Mouse (Mus musculus) heart, embryonic 10.5 days (tissue): ENCODE results near the gene Vamp1. TPM values are rescaled to one million over a fixed set of nuclear protein-coding genes. Genes with fewer than 3 reads are reported as not detected.

Experiments
- DNase-seq: peaks from one replicate; pipeline ENCODE4 v3.0.0-alpha.2; 2017; ENCODE audit warnings: low spot score
- H3K27ac ChIP-seq: fragments of 300-500 bp; sonication (generic); 2 replicates; pipeline ENCODE4 v1.5.1; 2016; ENCODE audit warnings: mild to moderate bottlenecking
- H3K27me3 ChIP-seq: fragments of 300-500 bp; sonication (generic); 2 replicates; pipeline ENCODE4 v1.6.1; 2016; ENCODE audit warnings: mild to moderate bottlenecking; ENCODE audit not compliant: poor library complexity, insufficient read depth, severe bottlenecking
- H3K36me3 ChIP-seq: fragments of 300-500 bp; sonication (generic); 2 replicates; pipeline ENCODE4 v1.6.1; 2016; ENCODE audit warnings: mild to moderate bottlenecking, moderate library complexity
- H3K4me1 ChIP-seq: fragments of 300-500 bp; sonication (generic); 2 replicates; pipeline ENCODE4 v1.6.1; 2016; ENCODE audit warnings: mild to moderate bottlenecking
- H3K4me3 ChIP-seq: fragments of 300-500 bp; sonication (generic); 2 replicates; pipeline ENCODE4 v1.5.1; 2016; ENCODE audit warnings: mild to moderate bottlenecking, moderate library complexity
- H3K9me3 ChIP-seq: fragments of 300-500 bp; sonication (generic); 2 replicates; pipeline ENCODE4 v1.6.1; 2016; ENCODE audit warnings: mild to moderate bottlenecking, moderate library complexity
- WGBS: fragments of 180-500 bp; shearing (Covaris S2); methylation state at CpG from one replicate; pipeline ENCODE4 v1.1.7; 2016; 5-methylcytosine and 5-hydroxymethylcytosine counted together
- polyA plus RNA-seq: library from polyadenylated mRNA; unstranded; fragments of >200 nt; fragmentation: Nextera tagmentation; extraction: Ambion mirVana; gene quantifications from 2 replicates; pipeline ENCODE4 v1.2.1, GENCODE M21; 2016

Vamp1 gene
- polyA plus RNA-seq, 1 experiment from 2014 or later = 3.4 TPM

DNA sequence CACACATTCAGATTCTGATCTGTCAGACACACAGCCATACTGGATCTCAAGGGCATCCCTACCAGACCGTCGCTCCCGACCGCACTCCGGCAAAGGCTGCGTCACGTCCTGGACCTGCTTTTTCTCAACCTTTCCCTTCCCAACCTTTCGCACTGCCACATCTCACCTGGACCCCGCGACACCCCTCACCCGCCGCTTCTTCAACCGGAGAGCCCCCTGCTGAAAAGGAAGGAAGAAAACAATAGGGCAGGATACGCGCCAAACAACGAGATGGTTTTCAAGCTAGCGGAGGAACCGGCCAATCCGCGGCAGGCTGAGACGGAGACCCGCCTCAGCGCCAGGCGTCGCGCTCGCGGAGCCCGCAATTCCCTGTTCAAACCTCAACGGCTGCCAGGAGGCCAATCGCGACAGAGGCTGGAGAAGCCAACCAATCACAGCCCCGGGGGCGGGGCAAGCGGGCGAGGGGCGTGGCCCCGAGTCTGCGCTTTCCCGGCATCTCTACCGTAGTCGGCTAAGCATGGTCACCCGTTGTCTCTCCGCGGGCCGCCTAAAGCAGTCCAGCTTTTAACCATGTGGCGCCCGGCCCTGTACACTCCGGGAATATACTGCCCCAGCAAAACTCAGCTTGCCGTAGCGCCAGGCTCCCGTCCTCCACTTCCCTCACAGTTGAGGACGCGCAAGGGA is 23.9 kb upstream of the Vamp1 start, which contains the start of the genes Ncapd2 and Mrpl51:
Gene Ncapd2, minus strand, starts transcription at position 370 of the 684 bp plus-strand sequence.
Gene Mrpl51, plus strand, starts transcription at position 470 of the 684 bp plus-strand sequence.
- H3K27ac ChIP-seq = peak within 1 kb of the TSS; percentile 98
- peaks cover 56% of the 10 kb centered on the region for H3K36me3 ChIP-seq
- peak; percentile 99 for DNase-seq
- peak within 1 kb of the TSS; percentile 82 for H3K4me3 ChIP-seq
- H3K4me1 ChIP-seq = peaks cover 18% of the 10 kb centered on the region; the same call in 1 of the 2 replicates
- H3K27me3 ChIP-seq = no peaks in the 10 kb centered on the region
- under 1% methylated on average over 54 of the region's 54 CpGs for WGBS
- H3K9me3 ChIP-seq = no peaks in the 10 kb centered on the region

DNA sequence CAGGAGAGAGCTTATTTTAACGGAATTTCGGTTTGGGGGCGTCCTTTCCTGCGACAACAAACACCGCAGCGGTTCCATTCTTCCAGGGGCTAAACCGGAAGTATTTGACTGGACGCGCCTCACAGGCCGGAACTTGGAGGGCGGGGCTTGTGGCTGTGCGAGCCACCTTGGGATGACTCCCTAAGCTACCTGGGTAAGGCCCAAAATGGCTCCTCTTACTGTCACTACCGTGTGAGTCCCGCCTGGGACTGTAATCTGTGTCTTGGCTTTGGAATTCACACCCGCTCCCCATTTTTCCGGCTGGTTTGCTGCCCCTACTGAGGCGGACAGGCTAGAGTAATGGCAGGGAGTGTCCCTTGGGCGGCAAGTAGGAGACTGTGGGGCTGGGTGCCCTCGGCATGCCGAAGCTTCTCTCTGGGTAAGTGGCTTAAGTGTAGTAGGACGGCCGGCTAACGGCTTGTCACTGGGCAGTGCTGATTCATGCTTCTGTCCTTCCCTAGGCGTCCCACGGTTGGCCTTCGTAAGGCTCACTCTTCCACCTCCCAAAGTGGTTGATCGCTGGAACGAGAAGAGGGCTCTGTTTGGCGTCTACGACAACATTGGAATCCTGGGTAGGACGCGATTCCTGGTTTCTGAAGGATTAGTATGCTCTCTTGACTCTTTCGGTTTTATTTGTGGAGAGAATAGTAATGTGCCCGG is 23.2 kb upstream of the Vamp1 start:
- Histone ChIP-seq H3K36me3 (peaks cover 50% of the 10 kb centered on the region), H3K4me1 (peaks cover 18% of the 10 kb centered on the region; the same call in 1 of the 2 replicates), H3K27me3 (no peaks in the 10 kb centered on the region), H3K27ac (peak overlapping the region; percentile 98), H3K9me3 (no peaks in the 10 kb centered on the region), H3K4me3 (peak overlapping the region; percentile 82)
- under 1% methylated on average over 34 of the region's 34 CpGs for WGBS
- peak; percentile 97 for DNase-seq

DNA sequence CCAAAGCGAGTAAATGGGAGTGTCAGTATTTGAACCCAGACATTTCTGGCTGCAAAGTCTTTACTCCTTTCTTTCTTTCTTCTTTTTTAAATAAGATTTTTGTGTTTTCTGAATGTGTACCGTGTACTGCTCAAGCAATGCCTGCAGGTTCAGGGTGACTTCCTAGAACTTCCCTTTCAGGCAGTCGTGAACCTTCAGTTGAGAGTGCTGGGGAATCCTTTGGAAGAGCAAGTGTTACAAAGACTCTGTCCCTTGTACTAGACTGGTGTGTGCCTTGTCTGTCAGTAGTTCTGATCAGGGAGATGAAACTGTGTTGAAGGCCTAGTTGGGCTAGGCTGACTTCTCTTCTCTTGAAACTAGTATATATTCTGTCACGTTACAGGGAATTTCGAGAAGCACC is 22.5 kb upstream of the Vamp1 start:
- H3K4me3 ChIP-seq = peak overlapping the region; percentile 82
- H3K9me3 ChIP-seq = no peaks in the 10 kb centered on the region
- DNase-seq = no peak
- no peaks in the 10 kb centered on the region for H3K27me3 ChIP-seq
- peaks cover 43% of the 10 kb centered on the region for H3K36me3 ChIP-seq
- peak overlapping the region; percentile 98 for H3K27ac ChIP-seq
- peaks cover 18% of the 10 kb centered on the region; the same call in 1 of the 2 replicates for H3K4me1 ChIP-seq
- 37% methylated on average over 5 of the region's 5 CpGs for WGBS

DNA sequence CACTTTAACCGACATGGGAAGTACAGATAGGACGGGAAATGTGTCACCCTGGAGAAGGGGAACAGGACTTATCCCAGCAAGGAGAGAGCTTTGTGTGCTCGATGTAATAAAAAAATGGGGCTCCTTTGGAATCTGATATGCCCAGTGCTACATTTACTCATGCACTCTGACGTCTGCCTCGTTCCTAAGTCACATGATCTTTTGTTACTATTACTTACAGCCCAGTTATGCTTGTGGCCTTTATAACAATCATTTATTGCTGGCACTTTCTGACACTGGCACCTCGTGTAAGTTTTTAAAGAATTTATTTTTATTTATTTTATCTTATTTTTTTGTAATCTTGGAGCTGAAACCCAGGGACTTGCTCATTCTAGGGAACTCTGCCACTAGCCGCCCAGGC is 22.0 kb upstream of the Vamp1 start:
- Histone ChIP-seq H3K4me3 (no peak overlapping the region), H3K36me3 (peaks cover 37% of the 10 kb centered on the region), H3K4me1 (peaks cover 18% of the 10 kb centered on the region; the same call in 1 of the 2 replicates), H3K9me3 (no peaks in the 10 kb centered on the region), H3K27me3 (no peaks in the 10 kb centered on the region), H3K27ac (no peak overlapping the region)
- WGBS = 67% methylated on average over 7 of the region's 7 CpGs
- DNase-seq = no peak

DNA sequence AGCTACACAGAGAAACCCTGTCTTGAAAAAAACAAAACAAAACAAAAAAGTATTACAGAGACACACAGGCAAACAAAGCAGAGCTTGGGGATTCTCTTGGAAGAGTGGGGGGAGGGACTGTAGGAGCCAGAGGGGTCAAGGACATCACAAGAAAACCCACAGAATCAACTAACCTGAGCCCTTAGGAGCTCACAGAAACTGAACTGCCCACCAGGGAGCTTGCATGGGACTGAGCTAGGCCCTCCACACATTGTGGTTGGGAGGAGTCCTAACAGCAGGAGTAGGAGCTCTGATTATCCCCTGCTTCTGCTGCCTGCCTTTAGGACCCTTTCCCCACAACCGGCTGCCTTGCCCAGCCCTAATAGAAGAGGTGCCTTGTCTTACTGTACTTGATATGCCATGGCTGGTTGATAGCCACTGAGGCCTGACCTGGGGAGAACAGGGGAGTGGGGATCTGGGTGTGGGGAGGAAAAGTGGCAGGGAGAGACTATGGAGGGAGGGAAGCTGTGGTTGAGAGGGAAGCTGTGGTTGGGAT is 19.7 kb upstream of the Vamp1 start:
- H3K27ac ChIP-seq = no peak overlapping the region
- peaks cover 25% of the 10 kb centered on the region for H3K36me3 ChIP-seq
- no peaks in the 10 kb centered on the region for H3K27me3 ChIP-seq
- no peak for DNase-seq
- peaks cover 4% of the 10 kb centered on the region; the same call in 1 of the 2 replicates for H3K4me1 ChIP-seq
- 19% methylated on average over 1 of the region's 1 CpGs for WGBS
- H3K9me3 ChIP-seq = no peaks in the 10 kb centered on the region
- H3K4me3 ChIP-seq = no peak overlapping the region

DNA sequence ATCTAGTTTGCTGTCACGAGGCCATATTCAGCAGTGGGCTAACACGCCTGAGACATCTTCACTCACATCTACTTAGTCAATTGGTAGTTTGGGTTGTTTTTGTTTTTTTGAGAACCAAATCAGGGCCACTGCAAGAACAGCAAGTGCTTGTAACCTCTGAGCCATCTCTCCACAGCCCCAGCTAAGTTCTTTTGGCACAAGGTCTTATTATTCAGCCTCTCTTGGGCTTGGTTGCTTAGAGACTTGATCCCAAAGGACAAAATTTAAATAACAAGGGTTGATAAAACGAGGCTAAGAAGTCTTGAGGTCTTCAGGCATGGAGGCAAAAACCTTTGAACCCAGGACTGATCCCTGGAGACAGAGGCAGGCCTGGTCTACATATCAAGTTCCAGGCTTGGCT is 19.1 kb upstream of the Vamp1 start:
- Histone ChIP-seq H3K4me3 (no peak overlapping the region), H3K9me3 (no peaks in the 10 kb centered on the region), H3K4me1 (peaks cover 4% of the 10 kb centered on the region; the same call in 1 of the 2 replicates), H3K27me3 (no peaks in the 10 kb centered on the region), H3K36me3 (peaks cover 25% of the 10 kb centered on the region), H3K27ac (no peak overlapping the region)
- no peak for DNase-seq
- 64% methylated on average over 3 of the region's 3 CpGs for WGBS

DNA sequence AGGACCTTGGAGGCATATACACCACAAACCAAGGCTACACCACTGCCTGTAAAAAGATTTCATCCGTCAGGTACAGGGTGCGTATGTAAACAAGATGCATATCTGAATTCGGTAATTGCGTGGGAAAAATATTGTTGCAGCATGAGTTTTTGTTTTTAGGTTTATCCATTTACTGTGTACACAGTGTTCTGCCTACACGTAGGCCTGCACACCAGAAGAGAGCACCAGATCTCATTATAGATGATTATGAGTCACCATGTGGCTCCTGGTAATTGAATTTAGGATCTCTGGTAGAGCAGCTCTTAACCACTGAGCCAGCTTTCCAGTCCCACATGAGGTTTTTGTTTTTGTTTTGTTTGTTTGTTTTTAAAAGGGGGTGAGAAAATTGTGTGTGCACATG is 18.2 kb upstream of the Vamp1 start:
- H3K36me3 ChIP-seq = peaks cover 25% of the 10 kb centered on the region
- H3K9me3 ChIP-seq = no peaks in the 10 kb centered on the region
- H3K4me3 ChIP-seq = no peak overlapping the region
- H3K4me1 ChIP-seq = peaks cover 4% of the 10 kb centered on the region; the same call in 1 of the 2 replicates
- H3K27ac ChIP-seq = no peak overlapping the region
- DNase-seq = no peak
- H3K27me3 ChIP-seq = no peaks in the 10 kb centered on the region
- 85% methylated on average over 5 of the region's 5 CpGs for WGBS

DNA sequence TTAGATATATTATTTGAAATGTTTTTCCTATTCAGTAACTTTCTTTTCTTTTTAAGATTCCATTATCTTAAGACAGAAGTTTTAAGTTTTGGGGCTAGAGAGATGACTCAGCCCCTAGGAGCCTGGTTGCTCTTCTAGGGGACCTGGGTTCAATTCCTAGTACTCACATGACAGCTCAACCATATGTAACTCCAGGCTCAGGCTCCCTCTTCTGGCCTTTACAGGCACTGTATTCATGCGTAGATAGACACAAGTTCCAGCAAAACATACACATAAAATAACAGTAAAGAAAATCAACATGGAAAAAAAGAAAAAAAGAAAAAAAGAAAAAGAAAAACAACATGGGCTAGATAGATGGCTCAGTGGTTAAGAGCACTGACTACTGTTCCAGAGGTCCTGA is 4.9 kb upstream of the Vamp1 start:
- 69% methylated on average over 1 of the region's 1 CpGs for WGBS
- Histone ChIP-seq H3K27ac (no peak overlapping the region), H3K4me1 (no peaks in the 10 kb centered on the region), H3K27me3 (peaks cover 20% of the 10 kb centered on the region; the same call in 1 of the 2 replicates), H3K9me3 (no peaks in the 10 kb centered on the region), H3K4me3 (no peak overlapping the region), H3K36me3 (no peaks in the 10 kb centered on the region)
- DNase-seq = no peak

DNA sequence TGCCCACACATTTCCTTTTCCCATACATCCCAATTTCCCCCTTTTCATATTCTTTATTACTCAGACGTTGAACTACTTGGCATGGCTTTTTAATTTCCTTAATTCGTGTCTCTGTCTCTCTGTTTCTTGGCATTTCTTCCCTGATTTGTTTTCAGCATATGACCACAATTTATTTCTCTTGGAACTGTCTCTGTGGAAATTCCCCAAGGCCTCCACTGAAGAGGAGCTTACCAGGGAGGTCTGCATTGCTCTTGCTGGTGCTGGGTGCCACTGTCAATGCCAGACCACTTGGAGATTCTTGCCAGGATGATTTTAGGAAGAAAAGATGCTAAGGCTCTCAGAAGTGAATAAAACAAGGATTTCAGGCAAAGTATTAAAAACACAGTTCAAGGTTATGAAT is 2.7 kb upstream of the Vamp1 start:
- 41% methylated on average over 2 of the region's 2 CpGs for WGBS
- peak; percentile 33 for DNase-seq
- H3K27ac ChIP-seq = no peak overlapping the region

DNA sequence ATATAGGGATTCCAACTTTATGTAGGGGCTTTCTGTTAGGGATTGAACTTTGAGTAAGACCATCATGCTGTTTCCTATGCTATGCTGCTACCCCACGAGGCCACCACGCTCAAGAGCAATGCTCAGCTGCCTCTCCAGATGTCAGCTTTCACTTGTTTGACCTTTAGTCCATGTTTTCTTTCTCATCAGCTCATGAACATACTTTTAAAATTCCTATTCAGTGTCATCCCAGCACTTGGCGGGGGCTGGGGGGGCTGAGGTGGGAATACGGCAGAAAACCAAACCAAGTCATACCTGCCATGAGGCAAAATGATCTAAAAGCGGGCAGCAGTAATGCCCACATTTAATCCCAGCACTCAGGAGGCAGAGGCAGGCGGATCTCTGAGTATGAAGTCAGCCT is 2.2 kb upstream of the Vamp1 start:
- WGBS = 59% methylated on average over 6 of the region's 6 CpGs
- Histone ChIP-seq H3K9me3 (no peaks in the 10 kb centered on the region), H3K27me3 (peaks cover 27% of the 10 kb centered on the region; the same call in 1 of the 2 replicates), H3K27ac (no peak overlapping the region), H3K4me3 (no peak overlapping the region), H3K36me3 (no peaks in the 10 kb centered on the region), H3K4me1 (0 out of 2 replicates have a peak, but pooled peaks cover 4% of the 10 kb centered on the region)
- peak; percentile 63 for DNase-seq

More for the DNA sequence above, 2.7 kb upstream of the Vamp1 start:
- Histone ChIP-seq H3K9me3 (no peaks in the 10 kb centered on the region), H3K4me1 (0 out of 2 replicates have a peak, but pooled peaks cover 4% of the 10 kb centered on the region), H3K36me3 (no peaks in the 10 kb centered on the region), H3K4me3 (no peak overlapping the region), H3K27me3 (peaks cover 27% of the 10 kb centered on the region; the same call in 1 of the 2 replicates)

DNA sequence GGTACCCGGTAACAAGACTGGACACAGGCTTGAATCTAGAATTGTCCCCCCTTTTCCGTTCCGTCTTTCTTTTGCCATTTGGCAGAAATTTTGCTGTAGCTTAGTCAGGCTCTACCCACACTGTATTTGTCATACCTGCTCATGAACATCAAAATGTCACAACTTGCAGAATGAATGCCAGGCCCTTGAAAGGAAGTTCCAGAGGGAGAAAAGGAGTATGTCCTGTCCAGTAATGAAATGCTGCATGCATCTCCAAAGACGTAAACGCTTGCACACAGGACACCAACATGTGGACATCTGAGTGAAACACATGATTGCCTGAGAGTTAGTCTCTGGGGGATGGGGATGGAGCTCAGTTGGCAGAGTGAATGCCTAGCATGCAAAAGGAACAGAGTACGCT is 1.6 kb upstream of the Vamp1 start:
- H3K4me3 ChIP-seq = no peak overlapping the region
- peaks cover 27% of the 10 kb centered on the region; the same call in 1 of the 2 replicates for H3K27me3 ChIP-seq
- DNase-seq = peak; percentile 42
- 0 out of 2 replicates have a peak, but pooled peaks cover 4% of the 10 kb centered on the region for H3K4me1 ChIP-seq
- H3K36me3 ChIP-seq = no peaks in the 10 kb centered on the region
- H3K27ac ChIP-seq = no peak overlapping the region
- no peaks in the 10 kb centered on the region for H3K9me3 ChIP-seq
- 73% methylated on average over 6 of the region's 6 CpGs for WGBS

DNA sequence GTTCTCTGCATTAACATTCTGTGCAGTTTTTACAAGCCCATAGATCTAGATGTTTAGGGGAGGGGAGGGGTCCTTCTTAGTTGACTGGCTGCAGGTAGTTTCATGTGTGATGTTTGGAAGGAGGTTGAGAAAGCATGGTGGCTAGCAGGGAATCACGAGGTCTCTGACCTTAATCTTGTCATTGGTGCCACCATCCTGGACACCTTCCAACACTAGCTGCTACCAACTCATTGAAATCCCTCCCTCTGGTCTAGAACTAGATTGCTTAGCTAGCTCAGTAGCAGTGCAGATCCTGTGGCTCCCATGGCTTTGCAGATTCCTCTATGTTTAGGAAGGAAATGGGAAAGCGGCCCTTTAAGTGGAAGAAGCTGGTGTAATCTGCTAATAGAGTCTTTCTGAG is 1.5 kb downstream of the Vamp1 start:
- DNase-seq = no peak
- WGBS = 76% methylated on average over 2 of the region's 2 CpGs
- Histone ChIP-seq H3K27me3 (peaks cover 27% of the 10 kb centered on the region; the same call in 1 of the 2 replicates), H3K27ac (no peak overlapping the region), H3K4me3 (no peak overlapping the region), H3K36me3 (0 out of 2 replicates have a peak, but pooled peaks cover 5% of the 10 kb centered on the region), H3K9me3 (no peaks in the 10 kb centered on the region), H3K4me1 (0 out of 2 replicates have a peak, but pooled peaks cover 4% of the 10 kb centered on the region)
